Mouse (Mus musculus): ENCODE measurements around the gene Gnai3.

Gnai3 gene

DNA sequence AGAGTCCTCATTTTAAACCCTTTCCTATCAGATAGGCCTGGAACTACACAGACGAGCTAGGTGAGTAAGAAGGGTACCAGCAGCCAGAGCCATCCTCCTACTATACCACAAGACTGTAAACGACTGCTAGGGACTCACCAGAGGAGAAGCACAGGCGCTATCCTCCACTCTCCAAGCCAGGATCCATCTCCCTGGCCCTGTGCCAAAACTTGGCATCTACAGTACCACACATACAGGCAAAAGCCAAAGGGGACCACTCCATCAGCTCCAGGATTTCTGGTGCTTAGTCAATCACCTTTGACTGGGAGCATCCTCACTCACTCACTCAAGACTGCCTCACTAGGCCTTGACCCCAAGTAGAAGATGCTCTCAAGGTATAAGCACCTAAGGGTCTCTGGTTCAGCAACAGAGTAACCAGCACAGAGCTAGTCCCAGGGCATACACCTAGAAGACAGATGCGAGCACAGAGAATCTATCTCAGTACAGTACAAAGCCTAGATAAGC, 62.0 kb downstream of the Gnai3 start:
- DNase-seq (ENCODE audit: low spot score in 2 of 2): no peak

DNA sequence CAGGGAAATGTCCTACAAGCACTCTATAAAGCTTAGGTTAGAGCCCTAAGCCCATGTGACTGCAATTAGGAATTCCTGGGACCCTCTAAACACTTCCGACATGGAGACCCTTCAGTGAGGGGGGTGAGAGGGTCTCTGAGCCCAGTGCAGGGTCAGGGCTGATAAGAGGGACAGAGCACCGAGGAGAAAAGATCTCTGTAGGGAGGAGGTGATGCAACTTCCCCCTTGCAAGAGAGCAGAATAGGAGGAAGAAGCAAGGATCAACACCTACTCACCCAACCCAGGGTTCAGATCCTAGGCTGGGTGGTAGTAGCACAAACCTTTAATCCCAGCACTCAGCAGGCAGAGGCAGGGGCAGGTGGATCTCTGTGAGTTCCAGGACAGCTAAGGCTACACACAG, 62.8 kb downstream of the Gnai3 start:
- DNase-seq (ENCODE audit: low spot score in 2 of 2): no peak

GRCm38 (mm10) chr3:108082251-108082875, 63.6 kb downstream of the Gnai3 start:
- no peak for DNase-seq (ENCODE audit: low spot score in 2 of 2)

DNA sequence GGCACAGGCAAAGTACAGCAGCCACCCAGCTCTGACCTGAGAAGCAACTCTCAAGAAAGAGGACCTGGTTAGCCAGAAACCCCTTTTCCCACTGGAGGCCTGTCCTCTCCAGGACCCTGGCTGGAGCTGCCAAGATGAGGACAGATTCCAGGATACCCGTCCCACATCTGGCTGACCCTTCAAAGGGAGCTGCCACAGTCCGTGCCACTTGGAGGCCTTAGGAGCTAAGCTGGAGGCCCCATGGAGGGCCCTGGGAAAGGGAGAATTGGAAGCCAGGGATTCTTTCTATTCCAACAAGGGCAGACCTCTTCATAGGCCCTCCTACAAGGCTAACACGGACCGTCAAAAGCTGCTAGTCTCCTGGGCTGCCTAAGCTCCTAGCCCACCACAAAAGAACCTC, 64.3 kb downstream of the Gnai3 start:
- no peak for DNase-seq (ENCODE audit: low spot score in 2 of 2)

DNA sequence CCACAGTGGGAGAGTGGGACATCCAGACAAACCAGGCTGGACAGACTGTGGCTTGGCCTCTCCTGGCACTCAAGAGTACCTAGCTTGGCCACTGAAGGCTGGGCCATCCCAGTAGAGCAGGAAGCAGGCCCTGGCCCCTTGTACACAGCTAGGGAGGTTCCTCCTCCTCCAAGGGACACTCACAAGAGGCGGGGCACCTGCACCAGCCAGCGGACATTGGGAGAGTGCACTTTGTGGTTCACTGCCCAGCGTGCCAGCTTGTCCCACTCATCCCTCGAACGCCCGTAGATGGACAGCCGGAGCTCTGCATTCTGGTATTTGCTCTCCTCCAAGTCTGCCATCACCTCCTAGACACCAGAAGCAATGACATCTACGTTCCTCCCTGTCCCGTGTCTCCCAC, 69.1 kb downstream of the Gnai3 start:
- no peak for DNase-seq (ENCODE audit: low spot score in 2 of 2)

DNA sequence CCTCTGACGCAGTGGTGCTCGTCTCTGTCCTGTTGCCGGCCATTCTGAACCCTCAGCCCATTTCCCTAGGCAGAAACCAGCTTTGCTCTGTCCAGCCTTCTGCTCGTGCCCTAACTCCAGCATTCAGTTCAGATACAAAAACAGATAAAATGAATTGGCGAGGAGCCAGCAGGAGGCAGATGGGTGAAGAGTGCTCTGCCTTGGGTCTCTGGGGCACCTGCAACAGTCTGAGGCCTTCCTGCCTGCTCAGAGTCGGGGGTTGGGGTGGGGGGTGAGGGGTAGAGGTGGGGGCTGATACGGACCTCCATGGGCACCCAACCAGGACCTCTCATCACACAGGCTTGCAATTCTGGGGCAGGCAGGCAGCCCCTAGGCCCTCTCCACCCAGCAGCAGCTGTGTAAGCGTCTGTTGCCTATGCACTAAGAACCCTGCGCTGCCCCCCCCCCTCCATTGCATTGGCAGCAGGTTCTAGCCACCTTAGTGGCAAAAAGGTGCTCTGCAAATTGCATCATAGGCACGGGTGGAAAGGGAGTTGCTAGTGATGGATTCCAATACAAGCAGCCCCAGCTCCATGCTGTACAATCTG, 72.9 kb downstream of the Gnai3 start:
- no peak for DNase-seq (ENCODE audit: low spot score in 2 of 2)

GRCm38 (mm10) chr3:108070295-108071293, 75.4 kb downstream of the Gnai3 start:
- DNase-seq (ENCODE audit: low spot score in 2 of 2): peak in 1 of 2 experiments; percentile 63

- DNase-seq (ENCODE audit: low spot score in 2 of 2): peak; percentile 40 to 48
Observed at GRCm38 (mm10) chr3:108069231-108069870, 76.6 kb downstream of the Gnai3 start.

DNA sequence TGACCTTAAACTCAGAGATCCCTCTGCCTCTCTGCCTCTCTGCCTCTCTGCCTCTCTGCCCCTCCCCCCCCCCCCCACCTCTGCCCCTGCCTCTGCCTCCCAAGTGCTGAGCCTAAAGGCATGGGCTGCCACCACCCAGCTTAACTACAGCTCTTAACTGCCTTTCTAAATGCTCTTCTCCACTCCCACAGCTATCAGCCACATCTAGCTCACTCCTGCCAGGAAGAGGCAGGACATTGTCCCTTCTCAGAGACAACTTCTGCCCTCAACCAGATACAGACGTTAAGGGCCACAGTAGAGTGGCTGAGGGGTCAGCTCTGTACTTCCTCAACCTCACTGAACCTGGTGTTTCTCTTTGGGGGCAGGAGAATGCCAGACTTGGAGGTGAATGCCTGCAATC, 77.1 kb downstream of the Gnai3 start:
- DNase-seq (ENCODE audit: low spot score in 2 of 2): no peak

DNA sequence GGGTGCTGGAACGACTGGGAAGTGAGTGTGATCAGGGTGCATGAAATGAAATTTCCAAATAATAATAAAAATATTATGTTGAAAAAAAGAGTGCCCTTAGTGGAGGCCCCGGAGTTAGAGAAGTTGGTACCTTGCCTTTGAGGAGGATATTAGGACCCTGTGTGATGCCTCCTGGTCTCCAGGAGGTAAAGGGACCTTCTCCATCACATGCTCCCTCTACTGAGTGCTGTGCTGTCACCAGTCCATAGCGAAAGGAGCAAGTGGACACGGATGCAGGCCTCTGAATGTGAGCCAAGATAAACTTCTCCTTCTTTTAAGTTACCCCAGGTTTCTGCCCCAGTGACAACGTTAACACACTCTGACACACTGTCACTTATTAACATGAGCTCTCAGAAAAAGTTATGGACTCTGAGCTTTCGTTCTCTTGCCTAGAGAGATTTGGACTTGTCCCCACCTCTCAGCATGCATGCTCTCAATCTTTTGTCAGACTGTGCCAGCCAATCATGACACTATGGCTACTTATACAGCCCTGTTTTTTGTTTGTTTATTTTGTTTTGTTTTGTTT, 78.5 kb downstream of the Gnai3 start:
- DNase-seq (ENCODE audit: low spot score in 2 of 2): no peak

DNA sequence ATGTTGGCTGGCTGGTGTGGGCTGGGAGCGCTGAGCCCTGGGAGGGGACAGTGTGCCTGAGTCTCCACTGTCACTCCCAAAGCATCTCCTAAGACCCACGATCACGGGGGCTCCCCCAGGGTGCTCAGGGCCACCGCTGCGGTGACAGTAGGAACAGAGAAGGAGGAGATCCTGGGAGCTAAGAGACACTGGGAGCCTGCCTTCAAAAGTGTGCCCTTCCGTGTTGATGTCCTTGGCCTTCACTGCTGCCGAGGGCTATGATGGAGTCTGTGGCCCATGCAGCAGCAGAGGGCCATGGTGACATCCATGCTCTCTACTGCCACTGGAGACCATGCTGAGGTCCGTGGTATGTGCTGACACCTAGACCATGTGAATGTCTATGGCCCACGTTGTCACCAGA, 80.4 kb downstream of the Gnai3 start:
- no peak for DNase-seq (ENCODE audit: low spot score in 2 of 2)

DNA sequence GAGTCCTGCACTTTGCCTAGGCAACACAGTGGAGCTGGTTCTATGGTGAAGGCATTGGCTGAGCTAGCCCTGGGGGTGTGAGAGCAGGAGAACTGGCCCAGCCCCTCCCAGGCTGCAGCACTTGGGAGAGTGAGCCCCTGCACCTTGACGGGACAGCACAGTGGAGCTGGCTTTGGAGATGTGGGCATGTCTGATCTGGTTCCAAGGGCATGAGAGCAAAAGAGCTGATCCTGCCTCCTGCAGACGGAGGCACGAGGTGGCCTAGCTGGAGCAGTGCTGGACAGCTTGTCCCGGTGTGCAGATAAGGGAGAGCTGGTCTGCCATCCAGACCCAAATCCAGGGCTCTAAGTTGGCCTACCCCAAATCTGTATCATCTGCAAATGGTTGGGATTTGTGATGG, 81.3 kb downstream of the Gnai3 start:
- no peak for DNase-seq (ENCODE audit: low spot score in 2 of 2)

- no peak for DNase-seq (ENCODE audit: low spot score in 2 of 2)
Observed at GRCm38 (mm10) chr3:108062648-108063047, 83.3 kb downstream of the Gnai3 start.

- DNase-seq (ENCODE audit: low spot score in 2 of 2): peak; percentile 34 to 68
Observed at GRCm38 (mm10) chr3:108061420-108061819, 84.5 kb downstream of the Gnai3 start.
